Mouse (Mus musculus): ENCODE measurements around the gene Pgam5. TPM values are rescaled to one million over a fixed set of nuclear protein-coding genes. Genes with fewer than 3 reads are reported as not detected.
A peak's percentile ranks its signal among the peaks of the same experiment; 100 is the strongest.

Gene Pgam5
- polyA plus RNA-seq, 1 experiment from 2014 or later = 47.8 TPM

DNA sequence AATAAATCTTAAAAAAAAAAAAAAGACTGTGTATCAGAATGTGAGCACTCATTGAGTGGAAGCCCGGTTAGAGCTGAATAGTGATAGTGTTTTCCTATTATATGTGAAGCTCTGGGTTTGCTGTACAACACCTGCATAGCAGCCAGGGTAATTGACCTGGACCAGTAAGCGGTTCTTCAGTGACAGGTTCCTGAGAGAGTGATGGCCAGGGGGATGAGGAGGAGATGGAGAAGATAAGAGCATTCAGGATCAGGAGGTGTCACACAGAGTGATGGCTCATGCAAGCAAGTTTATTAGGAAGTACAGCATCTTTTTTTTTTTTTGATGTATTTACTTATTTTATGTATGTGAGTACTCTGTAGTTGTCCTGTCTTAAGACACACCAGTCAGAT lies 17.4 kb upstream of the Pgam5 start:
- H3K36me3 ChIP-seq (ENCODE audit: insufficient read depth, low read length) = peaks cover 3% of the 10 kb centered on the region; the same call in 1 of the 2 replicates
- no peak overlapping the region for H3K27ac ChIP-seq
- TF ChIP-seq CTCF (IDR thresholded peaks at IDR 0.05; ENCODE audit: low read depth) = no peak
- no peaks in the 10 kb centered on the region for H3K9me3 ChIP-seq (replicated peaks; ENCODE audit: low read length)
- H3K4me1 ChIP-seq (replicated peaks; ENCODE audit: insufficient read depth, low read length) = peaks cover 9% of the 10 kb centered on the region; the same call in 1 of the 2 replicates
- H3K9ac ChIP-seq (ENCODE audit: low read depth, low read length) = no peak overlapping the region
- no peak for ATAC-seq (replicated peaks; ENCODE audit: low FRiP score, low read depth)
- 63% methylated on average over 2 of the region's 2 CpGs for WGBS
- DNase-seq (ENCODE audit: low spot score) = no peak
- H3K27me3 ChIP-seq (ENCODE audit: insufficient read depth, low read length) = no peaks in the 10 kb centered on the region
- H3K4me3 ChIP-seq (replicated peaks; ENCODE audit: low read depth, low read length) = peak overlapping the region; percentile 69; the same call in 1 of the 2 replicates
- H3K4me2 ChIP-seq (ENCODE audit: low read length) = peak overlapping the region; percentile 29; the same call in 1 of the 2 replicates

- peak overlapping the region; percentile 98 for H3K4me2 ChIP-seq (ENCODE audit: low read length)
- H3K27me3 ChIP-seq (ENCODE audit: insufficient read depth, low read length) = no peaks in the 10 kb centered on the region
- ATAC-seq (replicated peaks; ENCODE audit: low FRiP score, low read depth) (no peak), DNase-seq (ENCODE audit: low spot score) (peak; percentile 32)
- H3K27ac ChIP-seq = 0 out of 2 replicates have a peak overlapping the region, but pooled peaks have one; percentile 64
- peak overlapping the region; percentile 85 for H3K9ac ChIP-seq (ENCODE audit: low read depth, low read length)
- WGBS = 2% methylated on average over 30 of the region's 31 CpGs
- no peaks in the 10 kb centered on the region for H3K9me3 ChIP-seq (replicated peaks; ENCODE audit: low read length)
- peaks cover 9% of the 10 kb centered on the region; the same call in 1 of the 2 replicates for H3K4me1 ChIP-seq (replicated peaks; ENCODE audit: insufficient read depth, low read length)
- no peak for TF ChIP-seq CTCF (IDR thresholded peaks at IDR 0.05; ENCODE audit: low read depth)
- peaks cover 1% of the 10 kb centered on the region; the same call in 1 of the 2 replicates for H3K36me3 ChIP-seq (ENCODE audit: insufficient read depth, low read length)
- H3K4me3 ChIP-seq (replicated peaks; ENCODE audit: low read depth, low read length) = peak overlapping the region; percentile 69
These were observed 16.9 kb upstream of the Pgam5 start for GRCm38 (mm10) chr5:110286446-110287083.

- ATAC-seq (replicated peaks; ENCODE audit: low FRiP score, low read depth) (peak; percentile 99), DNase-seq (ENCODE audit: low spot score) (peak; percentile 97)
- peak within 1 kb of the TSS; percentile 69 for H3K4me3 ChIP-seq (replicated peaks; ENCODE audit: low read depth, low read length)
- H3K9me3 ChIP-seq (replicated peaks; ENCODE audit: low read length) = no peaks in the 10 kb centered on the region
- H3K27me3 ChIP-seq (ENCODE audit: insufficient read depth, low read length) = no peaks in the 10 kb centered on the region
- peak within 1 kb of the TSS; percentile 85 for H3K9ac ChIP-seq (ENCODE audit: low read depth, low read length)
- peak within 1 kb of the TSS; percentile 67 for H3K27ac ChIP-seq
- peaks cover 9% of the 10 kb centered on the region; the same call in 1 of the 2 replicates for H3K4me1 ChIP-seq (replicated peaks; ENCODE audit: insufficient read depth, low read length)
- no peaks in the 10 kb centered on the region for H3K36me3 ChIP-seq (ENCODE audit: insufficient read depth, low read length)
- WGBS = under 1% methylated on average over 61 of the region's 64 CpGs
- H3K4me2 ChIP-seq (ENCODE audit: low read length) = peak within 1 kb of the TSS; percentile 98
- TF ChIP-seq CTCF (IDR thresholded peaks at IDR 0.05; ENCODE audit: low read depth) = no peak
These were observed 16.2 kb upstream of the Pgam5 start, which contains the start of the genes Pxmp2 and Pole for GRCm38 (mm10) chr5:110285770-110286445. TSS of gene Pxmp2 (minus strand) at chr5:110286186. TSS of gene Pole (plus strand) at chr5:110286306.

DNA sequence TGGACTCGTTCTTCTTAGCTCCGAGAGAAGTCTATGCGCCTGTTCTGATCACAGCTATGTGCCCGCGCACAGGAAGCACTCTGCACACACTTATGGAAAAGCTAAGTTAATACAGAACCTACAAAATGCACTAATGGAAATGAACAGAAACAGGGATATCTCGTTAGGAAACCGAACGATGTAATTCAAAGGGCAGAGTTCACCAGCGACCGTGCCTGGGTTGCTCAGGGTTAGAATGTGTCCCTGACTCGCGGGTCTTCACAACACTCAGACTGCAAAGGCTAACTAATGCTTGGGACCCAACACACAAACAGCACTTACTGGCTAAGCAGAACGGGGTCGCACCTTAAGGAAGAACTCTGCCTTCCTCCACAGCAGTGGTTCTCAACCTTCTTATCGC lies 15.4 kb upstream of the Pgam5 start:
- Histone ChIP-seq H3K9ac (ENCODE audit: low read depth, low read length) (peak overlapping the region; percentile 85), H3K27me3 (ENCODE audit: insufficient read depth, low read length) (no peaks in the 10 kb centered on the region)
- DNase-seq (ENCODE audit: low spot score) = no peak

GRCm38 (mm10) chr5:110284536-110284935 lies 14.8 kb upstream of the Pgam5 start:
- peak overlapping the region; percentile 69 for H3K4me3 ChIP-seq (replicated peaks; ENCODE audit: low read depth, low read length)
- 0 out of 2 replicates have a peak overlapping the region, but pooled peaks have one; percentile 43 for H3K27ac ChIP-seq
- peak overlapping the region; percentile 98 for H3K4me2 ChIP-seq (ENCODE audit: low read length)
- H3K27me3 ChIP-seq (ENCODE audit: insufficient read depth, low read length) = no peaks in the 10 kb centered on the region
- no peak overlapping the region for H3K9ac ChIP-seq (ENCODE audit: low read depth, low read length)
- TF ChIP-seq CTCF (IDR thresholded peaks at IDR 0.05; ENCODE audit: low read depth) = peak; percentile 76
- H3K9me3 ChIP-seq (replicated peaks; ENCODE audit: low read length) = no peaks in the 10 kb centered on the region
- peak; percentile 81 for DNase-seq (ENCODE audit: low spot score)
- peaks cover 9% of the 10 kb centered on the region; the same call in 1 of the 2 replicates for H3K4me1 ChIP-seq (replicated peaks; ENCODE audit: insufficient read depth, low read length)
- ATAC-seq (replicated peaks; ENCODE audit: low FRiP score, low read depth) = no peak
- H3K36me3 ChIP-seq (ENCODE audit: insufficient read depth, low read length) = no peaks in the 10 kb centered on the region
- 4% methylated on average over 4 of the region's 4 CpGs for WGBS

More for the DNA sequence above, 15.4 kb upstream of the Pgam5 start:
- Histone ChIP-seq H3K4me2 (ENCODE audit: low read length) (peak overlapping the region; percentile 98), H3K9me3 (replicated peaks; ENCODE audit: low read length) (no peaks in the 10 kb centered on the region), H3K4me1 (replicated peaks; ENCODE audit: insufficient read depth, low read length) (peaks cover 9% of the 10 kb centered on the region; the same call in 1 of the 2 replicates), H3K36me3 (ENCODE audit: insufficient read depth, low read length) (no peaks in the 10 kb centered on the region), H3K4me3 (replicated peaks; ENCODE audit: low read depth, low read length) (peak overlapping the region; percentile 69), H3K27ac (peak overlapping the region; percentile 67)
- no peak for TF ChIP-seq CTCF (IDR thresholded peaks at IDR 0.05; ENCODE audit: low read depth)
- no peak for ATAC-seq (replicated peaks; ENCODE audit: low FRiP score, low read depth)
- WGBS = 6% methylated on average over 15 of the region's 15 CpGs

GRCm38 (mm10) chr5:110281984-110282383 lies 12.3 kb upstream of the Pgam5 start:
- ATAC-seq (replicated peaks; ENCODE audit: low FRiP score, low read depth) = no peak
- no peak for DNase-seq (ENCODE audit: low spot score)
- Histone ChIP-seq H3K9me3 (replicated peaks; ENCODE audit: low read length) (no peaks in the 10 kb centered on the region), H3K27ac (no peak overlapping the region), H3K4me3 (replicated peaks; ENCODE audit: low read depth, low read length) (no peak overlapping the region), H3K4me2 (ENCODE audit: low read length) (no peak overlapping the region), H3K4me1 (replicated peaks; ENCODE audit: insufficient read depth, low read length) (peaks cover 9% of the 10 kb centered on the region; the same call in 1 of the 2 replicates), H3K27me3 (ENCODE audit: insufficient read depth, low read length) (no peaks in the 10 kb centered on the region), H3K9ac (ENCODE audit: low read depth, low read length) (no peak overlapping the region), H3K36me3 (ENCODE audit: insufficient read depth, low read length) (no peaks in the 10 kb centered on the region)
- no peak for TF ChIP-seq CTCF (IDR thresholded peaks at IDR 0.05; ENCODE audit: low read depth)
- 72% methylated on average over 2 of the region's 2 CpGs for WGBS

All from kidney, postnatal 0 days (tissue).